Mouse (Mus musculus) heart, embryonic 15.5 days (tissue): ENCODE data around the gene Ube2g1. TPM values are rescaled to one million over a fixed set of nuclear protein-coding genes. Genes with fewer than 3 reads are reported as not detected.

ENCODE experiments used
- microRNA-seq: library from miRNA; unstranded; fragments of <30 nt; microRNA quantifications from one replicate; pipeline ENCODE4, GENCODE M21; 2016
- polyA plus RNA-seq: library from polyadenylated mRNA; unstranded; fragments of >200 nt; fragmentation: Nextera tagmentation; extraction: Ambion mirVana; gene quantifications from 2 replicates; pipeline ENCODE4 v1.2.1, GENCODE M21; 2015

Ube2g1 gene
- polyA plus RNA-seq, 1 experiment from 2014 or later: 57.5 TPM

Small RNAs within 50 kb of the gene (microRNA-seq; reads per million reads assigned to microRNA genes)
- not detected for gene Gm25678

Other genes with a start within 250 kb of the Ube2g1 start
- 0.72 and 1.1 TPM in 2 replicates for gene Tekt1, start 244.8 kb upstream of the Ube2g1 start, polyA plus RNA-seq
- gene Smtnl2, start 195.6 kb upstream of the Ube2g1 start, polyA plus RNA-seq: 114 and 133 TPM in 2 replicates
- 0.15 TPM in 1 of 2 replicates, not detected in the other for gene Ggt6, start 171.8 kb upstream of the Ube2g1 start, polyA plus RNA-seq
- gene Mybbp1a, start 165.9 kb upstream of the Ube2g1 start, polyA plus RNA-seq: 57.8 and 83.8 TPM in 2 replicates
- gene Spns2, start 117.4 kb upstream of the Ube2g1 start, polyA plus RNA-seq: 2.8 and 3.2 TPM in 2 replicates
- 0.14 and 0.80 TPM in 2 replicates for gene Spns3, start 56.8 kb upstream of the Ube2g1 start, polyA plus RNA-seq
- gene Ankfy1, start 82.7 kb downstream of the Ube2g1 start, polyA plus RNA-seq: 13.9 and 17.4 TPM in 2 replicates
- 7.5 and 7.7 TPM in 2 replicates for gene Cyb5d2, start 188.9 kb downstream of the Ube2g1 start, polyA plus RNA-seq
- gene Zzef1, start 188.9 kb downstream of the Ube2g1 start, polyA plus RNA-seq: 6.0 and 8.7 TPM in 2 replicates